Mouse (Mus musculus) forebrain, embryonic 15.5 days (tissue): Measurements from ENCODE around the gene Apol9b. TPM values are rescaled to one million over a fixed set of nuclear protein-coding genes. Genes with fewer than 3 reads are reported as not detected.
"Not testable (repeated sequence)": the region's sequence is repeated elsewhere in the genome, so short reads cannot be mapped to it uniquely, and the experiment has no call there.

Experiments
- ATAC-seq: fragments of 200-750 bp; cut with Nextera tagmentation; replicated peaks from 2 replicates; pipeline ENCODE4 v1.8.0; 2017; ENCODE audit warnings: mild to moderate bottlenecking, moderate TSS enrichment, moderate library complexity
- H3K27ac ChIP-seq: fragments of 300-500 bp; sonication (generic); replicated peaks from 2 replicates; pipeline ENCODE4 v1.5.1; 2015; ENCODE audit warnings: mild to moderate bottlenecking, inconsistent platforms
- H3K27me3 ChIP-seq: fragments of 300-500 bp; sonication (generic); 2 replicates; pipeline ENCODE4 v1.6.1; 2015; ENCODE audit warnings: inconsistent platforms
- H3K36me3 ChIP-seq: fragments of 300-500 bp; sonication (generic); 2 replicates; pipeline ENCODE4 v1.6.1; 2015; ENCODE audit warnings: mild to moderate bottlenecking, inconsistent platforms
- H3K4me1 ChIP-seq: fragments of 300-500 bp; sonication (generic); 2 replicates; pipeline ENCODE4 v1.6.1; 2015; ENCODE audit warnings: inconsistent platforms
- H3K4me2 ChIP-seq: fragments of 300-500 bp; sonication (generic); replicated peaks from 2 replicates; pipeline ENCODE4 v1.6.1; 2015; ENCODE audit warnings: mild to moderate bottlenecking, inconsistent platforms
- H3K4me3 ChIP-seq: fragments of 300-500 bp; sonication (generic); 2 replicates; pipeline ENCODE4 v1.5.1; 2015; ENCODE audit warnings: mild to moderate bottlenecking, inconsistent platforms
- H3K9ac ChIP-seq: fragments of 300-500 bp; sonication (generic); replicated peaks from 2 replicates; pipeline ENCODE4 v1.6.1; 2015; ENCODE audit warnings: mild to moderate bottlenecking, inconsistent platforms
- H3K9me3 ChIP-seq: fragments of 300-500 bp; sonication (generic); 2 replicates; pipeline ENCODE4 v1.6.1; 2016; ENCODE audit warnings: inconsistent platforms
- WGBS: fragments of 180-500 bp; shearing (Covaris S2); methylation state at CpG from one replicate; pipeline ENCODE4 v1.1.7; 2015; ENCODE audit warnings: mixed read lengths; 5-methylcytosine and 5-hydroxymethylcytosine counted together
- polyA plus RNA-seq: library from polyadenylated mRNA; unstranded; fragments of >200 nt; fragmentation: Nextera tagmentation; extraction: Ambion mirVana; gene quantifications from 2 replicates; pipeline ENCODE4 v1.2.1, GENCODE M21; 2015

Gene Apol9b
- polyA plus RNA-seq: not detected in 2 replicates

- ATAC-seq: not testable (repeated sequence)
- 100% methylated on average over 1 of the region's 4 CpGs for WGBS
Measured at GRCm38 (mm10) chr15:77728739-77729138, at the start of gene Apol9b. TSS of gene Apol9b (plus strand) at chr15:77729039.

GRCm38 (mm10) chr15:77683944-77684343 is 44.9 kb upstream of the Apol9b start:
- not testable (repeated sequence) for H3K4me2 ChIP-seq, H3K4me1 ChIP-seq, H3K9me3 ChIP-seq, H3K27ac ChIP-seq, H3K36me3 ChIP-seq, H3K9ac ChIP-seq, ATAC-seq, H3K4me3 ChIP-seq, H3K27me3 ChIP-seq
- 20% methylated on average over 11 of the region's 11 CpGs for WGBS

More at GRCm38 (mm10) chr15:77728739-77729138, at the start of gene Apol9b:
- H3K4me1 ChIP-seq, H3K4me2 ChIP-seq, H3K36me3 ChIP-seq, H3K9ac ChIP-seq, H3K27me3 ChIP-seq, H3K4me3 ChIP-seq, H3K27ac ChIP-seq, H3K9me3 ChIP-seq: not testable (repeated sequence)

- H3K9me3 ChIP-seq, H3K27ac ChIP-seq, H3K27me3 ChIP-seq, ATAC-seq, H3K9ac ChIP-seq, H3K36me3 ChIP-seq, H3K4me1 ChIP-seq: not testable (repeated sequence)
- Histone ChIP-seq H3K4me3 (peak overlapping the region; percentile 21), H3K4me2 (peak overlapping the region; percentile 41)
- 8% methylated on average over 20 of the region's 20 CpGs for WGBS
Measured at GRCm38 (mm10) chr15:77691532-77692311, 37.1 kb upstream of the Apol9b start.

- 53% methylated on average over 13 of the region's 15 CpGs for WGBS
- not testable (repeated sequence) for H3K9ac ChIP-seq, H3K36me3 ChIP-seq, H3K27ac ChIP-seq, H3K9me3 ChIP-seq, H3K4me1 ChIP-seq, H3K4me2 ChIP-seq, H3K27me3 ChIP-seq, ATAC-seq, H3K4me3 ChIP-seq
Measured at GRCm38 (mm10) chr15:77694687-77695295, 34.0 kb upstream of the Apol9b start.

- not testable (repeated sequence) for H3K4me1 ChIP-seq, H3K27me3 ChIP-seq, H3K4me2 ChIP-seq, H3K36me3 ChIP-seq, H3K27ac ChIP-seq, H3K9me3 ChIP-seq, H3K9ac ChIP-seq, H3K4me3 ChIP-seq, ATAC-seq
- WGBS: 85% methylated on average over 4 of the region's 4 CpGs
Measured at GRCm38 (mm10) chr15:77698656-77699055, 30.2 kb upstream of the Apol9b start, which contains the start of gene Apol7e. TSS of gene Apol7e (plus strand) at chr15:77698857.

- not testable (repeated sequence) for H3K27ac ChIP-seq, ATAC-seq, H3K9ac ChIP-seq, H3K27me3 ChIP-seq, H3K4me1 ChIP-seq, H3K4me3 ChIP-seq, H3K4me2 ChIP-seq, H3K9me3 ChIP-seq, H3K36me3 ChIP-seq
- 96% methylated on average over 3 of the region's 3 CpGs for WGBS
Measured at GRCm38 (mm10) chr15:77705306-77705705, 23.5 kb upstream of the Apol9b start.

GRCm38 (mm10) chr15:77708936-77709335 is 19.9 kb upstream of the Apol9b start:
- WGBS: 100% methylated on average over 1 of the region's 1 CpGs
- H3K27me3 ChIP-seq, H3K4me3 ChIP-seq, H3K9ac ChIP-seq, H3K27ac ChIP-seq, H3K4me2 ChIP-seq, ATAC-seq, H3K9me3 ChIP-seq, H3K36me3 ChIP-seq, H3K4me1 ChIP-seq: not testable (repeated sequence)

- H3K4me3 ChIP-seq, H3K36me3 ChIP-seq, H3K9ac ChIP-seq, H3K4me1 ChIP-seq, H3K9me3 ChIP-seq, H3K4me2 ChIP-seq, H3K27ac ChIP-seq, ATAC-seq, H3K27me3 ChIP-seq: not testable (repeated sequence)
- 91% methylated on average over 2 of the region's 6 CpGs for WGBS
Measured at GRCm38 (mm10) chr15:77718240-77718639, 10.6 kb upstream of the Apol9b start.

GRCm38 (mm10) chr15:77721509-77721908 is 7.3 kb upstream of the Apol9b start:
- H3K36me3 ChIP-seq, ATAC-seq, H3K9me3 ChIP-seq, H3K9ac ChIP-seq, H3K4me2 ChIP-seq, H3K27ac ChIP-seq, H3K4me3 ChIP-seq, H3K27me3 ChIP-seq, H3K4me1 ChIP-seq: not testable (repeated sequence)
- no CpG with 5 or more reads among the region's 3 CpGs for WGBS

- not testable (repeated sequence) for H3K4me3 ChIP-seq, H3K27ac ChIP-seq, H3K9me3 ChIP-seq, H3K4me2 ChIP-seq, H3K36me3 ChIP-seq, H3K9ac ChIP-seq, H3K27me3 ChIP-seq, H3K4me1 ChIP-seq
- 0 out of 2 replicates have a peak, but pooled peaks have one; percentile 19 for ATAC-seq
- 23% methylated on average over 3 of the region's 10 CpGs for WGBS
Measured at GRCm38 (mm10) chr15:77724208-77724911, 4.5 kb upstream of the Apol9b start.

GRCm38 (mm10) chr15:77725393-77726020 is 3.3 kb upstream of the Apol9b start:
- H3K4me2 ChIP-seq, H3K4me3 ChIP-seq, H3K9ac ChIP-seq, H3K36me3 ChIP-seq, H3K27ac ChIP-seq, H3K4me1 ChIP-seq, H3K27me3 ChIP-seq, H3K9me3 ChIP-seq, ATAC-seq: not testable (repeated sequence)
- WGBS: 90% methylated on average over 6 of the region's 6 CpGs

- H3K27ac ChIP-seq, ATAC-seq, H3K9ac ChIP-seq, H3K27me3 ChIP-seq, H3K4me1 ChIP-seq, H3K4me3 ChIP-seq, H3K4me2 ChIP-seq, H3K9me3 ChIP-seq, H3K36me3 ChIP-seq: not testable (repeated sequence)
- 11% methylated on average over 3 of the region's 3 CpGs for WGBS
Measured at GRCm38 (mm10) chr15:77727139-77727538, 1.7 kb upstream of the Apol9b start.
